Mouse (Mus musculus) urinary bladder, postnatal 4 days (tissue): ENCODE data around the gene Vmn1r8.
"Not testable (repeated sequence)": the region's sequence is repeated elsewhere in the genome, so short reads cannot be mapped to it uniquely, and the experiment has no call there.

Experiments
- DNase-seq, 2 experiments: peaks; one replicate each; pipeline ENCODE4 v3.0.0; 2021 to 2022; ENCODE audit warnings: low spot score in 2 of 2

Gene Vmn1r8

GRCm38 (mm10) chr6:57031984-57032383, at the start of gene Vmn1r8:
TSS of gene Vmn1r8 (plus strand) at chr6:57032284.
- no peak for DNase-seq

GRCm38 (mm10) chr6:56996943-56997342, 35.1 kb upstream of the Vmn1r8 start, which contains the start of gene Vmn1r6:
TSS of gene Vmn1r6 (plus strand) at chr6:56997243.
- no peak for DNase-seq

- DNase-seq: not testable (repeated sequence)
Observed at GRCm38 (mm10) chr6:57025224-57025623, 6.9 kb upstream of the Vmn1r8 start, which contains the start of gene Vmn1r7. TSS of gene Vmn1r7 (minus strand) at chr6:57025324.

- no peak for DNase-seq
Observed at GRCm38 (mm10) chr6:57034674-57035073, 2.6 kb downstream of the Vmn1r8 start.

GRCm38 (mm10) chr6:57063730-57064129, 31.6 kb downstream of the Vmn1r8 start:
- DNase-seq: no peak

- DNase-seq: no peak
Observed at GRCm38 (mm10) chr6:57066487-57066886, 34.4 kb downstream of the Vmn1r8 start, which contains the start of gene Vmn1r9. TSS of gene Vmn1r9 (plus strand) at chr6:57066787.
